In the genomic region with DNA sequence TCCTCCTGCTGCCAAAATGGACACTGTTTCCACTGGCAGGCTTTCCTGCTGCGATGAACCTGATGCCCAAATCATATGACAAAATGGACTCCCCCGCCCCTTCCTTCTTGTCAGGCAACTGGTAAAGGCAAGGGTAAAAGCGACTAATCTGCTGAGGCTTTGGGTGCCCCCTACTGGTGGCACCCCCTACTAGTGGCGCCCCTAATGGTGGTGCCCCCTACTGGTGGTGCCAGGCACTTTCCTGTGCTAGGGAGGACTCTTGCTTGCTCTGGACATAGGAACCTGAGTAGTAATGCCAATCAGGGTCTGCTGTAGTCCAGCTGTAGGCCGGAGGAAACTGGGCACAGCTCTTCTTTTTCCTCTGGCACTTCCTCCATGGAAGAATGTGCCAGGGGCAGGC, we compare ENCODE assay signal across 8 mouse cellular contexts. TPM values are rescaled to one million over a fixed set of nuclear protein-coding genes. Genes with fewer than 3 reads are reported as not detected.
DNase-seq lines count a peak whose midpoint lies in the region; ATAC-seq and TF ChIP-seq lines count a peak whose summit lies in the region.

No protein-coding gene starts in this region.

- no peak for TF ChIP-seq EP300 in MEL (IDR thresholded peaks at IDR 0.05; ENCODE audit: low read depth in 1 of 2, low read length in 2 of 2)

- DNase-seq in forebrain, embryonic 14.5 days (ENCODE audit: low spot score): peak; percentile 33
- peak; percentile 89 for DNase-seq in midbrain, embryonic 11.5 days (ENCODE audit: low spot score, missing footprints)
- peak; percentile 58 for DNase-seq in MEL (ENCODE audit: low read depth, low spot score)
- DNase-seq in embryonic facial prominence, embryonic 11.5 days (ENCODE audit: low spot score): peak; percentile 47
- peak; percentile 20 for DNase-seq in lung, adult 18-20 months
- DNase-seq in thymus, postnatal 4 days: peak; percentile 70

- TF ChIP-seq CTCF in MEL (IDR thresholded peaks at IDR 0.05 in 2 of 3, conservative IDR thresholded peaks at IDR 0.05 in 1 of 3; ENCODE audit: control insufficient read depth in 1 of 3, insufficient read depth in 1 of 3, low read depth in 2 of 3, low read length in 3 of 3, poor library complexity in 1 of 3, severe bottlenecking in 1 of 3): peak in 2 of 3 experiments; percentile 90 to 94; a peak in 5 of 6 replicates

- no peaks in the 10 kb centered on the region for H3K79me2 ChIP-seq in MEL (ENCODE audit: control insufficient read depth, insufficient read depth, low read length, poor library complexity)

- H3K27me3 ChIP-seq in forebrain, embryonic 14.5 days (replicated peaks; ENCODE audit: control insufficient read depth, insufficient read depth, low read length): no peaks in the 10 kb centered on the region
- H3K27me3 ChIP-seq in forebrain, embryonic 12.5 days: peaks cover 9% of the 10 kb centered on the region
- no peaks in the 10 kb centered on the region for H3K27me3 ChIP-seq in midbrain, embryonic 11.5 days (ENCODE audit: control insufficient read depth, insufficient read depth, low read length)
- 0 out of 2 replicates have a peak, but pooled peaks cover 2% of the 10 kb centered on the region for H3K27me3 ChIP-seq in midbrain, embryonic 13.5 days
- no peaks in the 10 kb centered on the region for H3K27me3 ChIP-seq in MEL (ENCODE audit: control insufficient read depth in 1 of 2, insufficient read depth in 2 of 2, low read length in 2 of 2)
- H3K27me3 ChIP-seq in embryonic facial prominence, embryonic 11.5 days (ENCODE audit: control insufficient read depth, insufficient read depth, low read length): no peaks in the 10 kb centered on the region

- no peak for TF ChIP-seq POLR2A in MEL (IDR thresholded peaks at IDR 0.05; ENCODE audit: control insufficient read depth in 1 of 2, insufficient read depth in 1 of 2, low read depth in 1 of 2, low read length in 2 of 2, poor library complexity in 1 of 2)

- no peaks in the 10 kb centered on the region for H3K4me1 ChIP-seq in forebrain, embryonic 14.5 days (ENCODE audit: control insufficient read depth, insufficient read depth, low read length)
- peaks cover 11% of the 10 kb centered on the region for H3K4me1 ChIP-seq in forebrain, embryonic 12.5 days
- peaks cover 5% of the 10 kb centered on the region for H3K4me1 ChIP-seq in midbrain, embryonic 11.5 days (ENCODE audit: control insufficient read depth, insufficient read depth, low read length)
- H3K4me1 ChIP-seq in midbrain, embryonic 13.5 days (replicated peaks): peaks cover 14% of the 10 kb centered on the region
- no peaks in the 10 kb centered on the region for H3K4me1 ChIP-seq in MEL (ENCODE audit: control insufficient read depth in 1 of 2, insufficient read depth in 2 of 2, low read length in 2 of 2)
- H3K4me1 ChIP-seq in embryonic facial prominence, embryonic 11.5 days (ENCODE audit: control insufficient read depth, insufficient read depth, low read length): no peaks in the 10 kb centered on the region

- no peak overlapping the region for H3K4me2 ChIP-seq in forebrain, embryonic 14.5 days (ENCODE audit: low read length)
- no peak overlapping the region for H3K4me2 ChIP-seq in forebrain, embryonic 12.5 days
- H3K4me2 ChIP-seq in midbrain, embryonic 11.5 days: no peak overlapping the region
- no peak overlapping the region for H3K4me2 ChIP-seq in midbrain, embryonic 13.5 days (replicated peaks)
- H3K4me2 ChIP-seq in embryonic facial prominence, embryonic 11.5 days (ENCODE audit: low read depth, low read length): no peak overlapping the region

- peak; percentile 12 for TF ChIP-seq RAD21 in MEL (IDR thresholded peaks at IDR 0.05; ENCODE audit: low read depth, low read length)

- H3K9me3 ChIP-seq in forebrain, embryonic 14.5 days (replicated peaks; ENCODE audit: control insufficient read depth, low read length): no peaks in the 10 kb centered on the region
- H3K9me3 ChIP-seq in forebrain, embryonic 12.5 days: no peaks in the 10 kb centered on the region
- no peaks in the 10 kb centered on the region for H3K9me3 ChIP-seq in midbrain, embryonic 11.5 days (ENCODE audit: control insufficient read depth, low read length)
- no peaks in the 10 kb centered on the region for H3K9me3 ChIP-seq in midbrain, embryonic 13.5 days
- H3K9me3 ChIP-seq in MEL (replicated peaks; ENCODE audit: insufficient read depth, low read length): no peaks in the 10 kb centered on the region
- H3K9me3 ChIP-seq in embryonic facial prominence, embryonic 11.5 days (replicated peaks; ENCODE audit: control insufficient read depth, low read length): no peaks in the 10 kb centered on the region

- no peak for ATAC-seq in forebrain, embryonic 14.5 days
- no peak for ATAC-seq in forebrain, embryonic 12.5 days (ENCODE audit: low FRiP score)
- no peak for ATAC-seq in midbrain, embryonic 11.5 days (ENCODE audit: low FRiP score)
- no peak for ATAC-seq in midbrain, embryonic 13.5 days
- no peak for ATAC-seq in embryonic facial prominence, embryonic 11.5 days (replicated peaks; ENCODE audit: insufficient number of reproducible peaks, low FRiP score, low TSS enrichment, low read depth)

- no peak overlapping the region for H3K9ac ChIP-seq in forebrain, embryonic 14.5 days (ENCODE audit: low read length)
- H3K9ac ChIP-seq in forebrain, embryonic 12.5 days: no peak overlapping the region
- no peak overlapping the region for H3K9ac ChIP-seq in midbrain, embryonic 11.5 days (ENCODE audit: low read length)
- H3K9ac ChIP-seq in midbrain, embryonic 13.5 days (replicated peaks): no peak overlapping the region
- H3K9ac ChIP-seq in MEL (ENCODE audit: control insufficient read depth, low read depth, low read length, poor library complexity, severe bottlenecking): no peak overlapping the region
- H3K9ac ChIP-seq in embryonic facial prominence, embryonic 11.5 days (replicated peaks; ENCODE audit: low read length): no peak overlapping the region

- no peaks in the 10 kb centered on the region for H3K36me3 ChIP-seq in forebrain, embryonic 14.5 days (ENCODE audit: control insufficient read depth, insufficient read depth, low read length)
- no peaks in the 10 kb centered on the region for H3K36me3 ChIP-seq in forebrain, embryonic 12.5 days (replicated peaks)
- no peaks in the 10 kb centered on the region for H3K36me3 ChIP-seq in midbrain, embryonic 11.5 days (ENCODE audit: control insufficient read depth, insufficient read depth, low read length)
- no peaks in the 10 kb centered on the region for H3K36me3 ChIP-seq in midbrain, embryonic 13.5 days
- peaks cover 0 to 3% of the 10 kb centered on the region in 2 experiments; a peak in 2 of 4 replicates for H3K36me3 ChIP-seq in MEL (ENCODE audit: control insufficient read depth in 1 of 2, insufficient read depth in 2 of 2, low read length in 2 of 2)
- H3K36me3 ChIP-seq in embryonic facial prominence, embryonic 11.5 days (replicated peaks; ENCODE audit: control insufficient read depth, insufficient read depth, low read depth, low read length): no peaks in the 10 kb centered on the region

- no peak overlapping the region for H3K4me3 ChIP-seq in forebrain, embryonic 14.5 days (ENCODE audit: low read depth, low read length)
- no peak overlapping the region for H3K4me3 ChIP-seq in forebrain, embryonic 12.5 days (replicated peaks)
- no peak overlapping the region for H3K4me3 ChIP-seq in midbrain, embryonic 11.5 days (ENCODE audit: low read depth, low read length)
- no peak overlapping the region for H3K4me3 ChIP-seq in midbrain, embryonic 13.5 days (replicated peaks)
- no peak overlapping the region for H3K4me3 ChIP-seq in MEL (ENCODE audit: control insufficient read depth in 1 of 2, insufficient read depth in 1 of 2, low read depth in 2 of 2, low read length in 2 of 2)
- no peak overlapping the region for H3K4me3 ChIP-seq in embryonic facial prominence, embryonic 11.5 days (ENCODE audit: low read depth, low read length)

- no peak overlapping the region for H3K27ac ChIP-seq in forebrain, embryonic 14.5 days (ENCODE audit: low read depth, low read length)
- H3K27ac ChIP-seq in forebrain, embryonic 12.5 days: no peak overlapping the region
- H3K27ac ChIP-seq in midbrain, embryonic 11.5 days (ENCODE audit: low read depth, low read length): no peak overlapping the region
- no peak overlapping the region for H3K27ac ChIP-seq in midbrain, embryonic 13.5 days
- H3K27ac ChIP-seq in MEL (ENCODE audit: control insufficient read depth, low read depth, low read length): no peak overlapping the region
- H3K27ac ChIP-seq in embryonic facial prominence, embryonic 11.5 days (replicated peaks; ENCODE audit: low read depth, low read length): no peak overlapping the region

- WGBS in forebrain, embryonic 14.5 days: 62% methylated on average over 5 of the region's 5 CpGs
- 58% methylated on average over 5 of the region's 5 CpGs for WGBS in forebrain, embryonic 12.5 days
- 51% methylated on average over 5 of the region's 5 CpGs for WGBS in midbrain, embryonic 11.5 days
- 50% methylated on average over 5 of the region's 5 CpGs for WGBS in midbrain, embryonic 13.5 days
- WGBS in embryonic facial prominence, embryonic 11.5 days: 56% methylated on average over 5 of the region's 5 CpGs

TF ChIP-seq in MEL, 35 proteins besides CTCF, POLR2A, EP300 and RAD21 (continues in another document):
- no peak for TF ChIP-seq TBP (IDR thresholded peaks at IDR 0.05; ENCODE audit: low read depth, low read length)
- no peak for TF ChIP-seq UBTF (IDR thresholded peaks at IDR 0.05; ENCODE audit: borderline replicate concordance, insufficient read depth, low read depth, low read length)
- TF ChIP-seq SMC3 (IDR thresholded peaks at IDR 0.05; ENCODE audit: low read depth, low read length): peak; percentile 42

RNA-seq across cellular contexts. Expression of a gene that starts 44.2 kb away (rescaled TPM):
- 3.6 and 4.4 TPM in 2 replicates for polyA plus RNA-seq in forebrain, embryonic 14.5 days (2014; fragmentation: Nextera tagmentation; extraction: Ambion mirVana)
- 7.3 and 7.5 TPM in 2 replicates for polyA plus RNA-seq in forebrain, embryonic 12.5 days (2016; fragmentation: Nextera tagmentation; extraction: Ambion mirVana)
- polyA plus RNA-seq in midbrain, embryonic 11.5 days (2014; fragmentation: Nextera tagmentation; extraction: Ambion mirVana): 4.4 and 4.8 TPM in 2 replicates
- 6.2 and 6.5 TPM in 2 replicates for polyA plus RNA-seq in midbrain, embryonic 13.5 days (2015; fragmentation: Nextera tagmentation; extraction: Ambion mirVana)
- not detected in 2 replicates for total RNA-seq in MEL (2012; rRNA removed)
- polyA plus RNA-seq in MEL (2012; ENCODE audit: insufficient read depth in 1 of 2, insufficient read length in 2 of 2, low read depth in 1 of 2, low replicate concordance in 2 of 2, missing spikeins in 1 of 2): not detected
- 2.2 and 2.9 TPM in 2 replicates for polyA plus RNA-seq in embryonic facial prominence, embryonic 11.5 days (2014; fragmentation: Nextera tagmentation; extraction: Ambion mirVana)

RNA-seq across cellular contexts. Expression of a gene that starts 45.4 kb away (rescaled TPM):
- 11.2 and 13.4 TPM in 2 replicates for polyA plus RNA-seq in forebrain, embryonic 14.5 days (2014; fragmentation: Nextera tagmentation; extraction: Ambion mirVana)
- polyA plus RNA-seq in forebrain, embryonic 12.5 days (2016; fragmentation: Nextera tagmentation; extraction: Ambion mirVana): 16.6 and 17.1 TPM in 2 replicates
- 10.5 and 11.0 TPM in 2 replicates for polyA plus RNA-seq in midbrain, embryonic 11.5 days (2014; fragmentation: Nextera tagmentation; extraction: Ambion mirVana)
- polyA plus RNA-seq in midbrain, embryonic 13.5 days (2015; fragmentation: Nextera tagmentation; extraction: Ambion mirVana): 21.7 and 21.9 TPM in 2 replicates
- total RNA-seq in MEL (2012; rRNA removed): 82.6 and 82.9 TPM in 2 replicates
- 100 to 1,000 TPM in 1 of 2 experiments, not detected in 1; 118 TPM for polyA plus RNA-seq in MEL (2012; ENCODE audit: insufficient read depth in 1 of 2, insufficient read length in 2 of 2, low read depth in 1 of 2, low replicate concordance in 2 of 2, missing spikeins in 1 of 2)
- 5.4 and 5.9 TPM in 2 replicates for polyA plus RNA-seq in embryonic facial prominence, embryonic 11.5 days (2014; fragmentation: Nextera tagmentation; extraction: Ambion mirVana)

Comparison
In these comparisons a context has a peak if more than half of its experiments do, and no peak if none do; other contexts are left out.
1. DNase-seq: peak in every context shown above with its lines; median percentile 89 in midbrain, embryonic 11.5 days; 70 in thymus, postnatal 4 days; 58 in MEL; 47 in embryonic facial prominence, embryonic 11.5 days; 33 in forebrain, embryonic 14.5 days; 20 in lung, adult 18-20 months.